Mouse (Mus musculus): ENCODE results near the gene Pck1.

GRCm38 (mm10) chr2:173207051-173207450, 54.2 kb downstream of the Pck1 start:
- no peak for TF ChIP-seq CTCF (IDR thresholded peaks at IDR 0.05; ENCODE audit: control insufficient read depth, insufficient read depth, low read length)
- no peak for TF ChIP-seq POLR2A (IDR thresholded peaks at IDR 0.05; ENCODE audit: borderline replicate concordance, control insufficient read depth, low read depth, low read length)

All from bone marrow, adult 2 months (tissue).